Mouse (Mus musculus) E14TG2a.4 (cell line): ENCODE results near the gene Abca2.

Source experiments
- CTCF ChIP-seq: conservative IDR thresholded peaks from 2 replicates; pipeline ENCODE4 v1.5.1; 2014; ENCODE audit warnings: low read length
- POU5F1 ChIP-seq: IDR thresholded peaks from 2 replicates; pipeline ENCODE4 v1.6.1; 2014; ENCODE audit warnings: low read length, borderline replicate concordance

- TF ChIP-seq CTCF, result no peak
- TF ChIP-seq POU5F1, result no peak
These were observed 24.5 kb upstream of the Abca2 start for GRCm38 (mm10) chr2:25403994-25404393.
